Mouse (Mus musculus) small intestine, adult 2 months (tissue): Measurements from ENCODE around the gene 9630041A04Rik.

Source experiments
- CTCF ChIP-seq: fragments of 200-500 bp; IDR thresholded peaks from 2 replicates; pipeline ENCODE4 v1.5.1; 2012; ENCODE audit warnings: low read depth, mild to moderate bottlenecking, control low read depth, inconsistent platforms, low read length, moderate library complexity, mixed read lengths; ENCODE audit not compliant: insufficient replicate concordance, insufficient read length; ENCODE audit errors: extremely low read depth
- POLR2A ChIP-seq: fragments of 200-500 bp; IDR thresholded peaks from 2 replicates; pipeline ENCODE4 v1.6.1; 2012; ENCODE audit warnings: low read depth, mild to moderate bottlenecking, control low read depth, inconsistent platforms, low read length, moderate library complexity

DNA sequence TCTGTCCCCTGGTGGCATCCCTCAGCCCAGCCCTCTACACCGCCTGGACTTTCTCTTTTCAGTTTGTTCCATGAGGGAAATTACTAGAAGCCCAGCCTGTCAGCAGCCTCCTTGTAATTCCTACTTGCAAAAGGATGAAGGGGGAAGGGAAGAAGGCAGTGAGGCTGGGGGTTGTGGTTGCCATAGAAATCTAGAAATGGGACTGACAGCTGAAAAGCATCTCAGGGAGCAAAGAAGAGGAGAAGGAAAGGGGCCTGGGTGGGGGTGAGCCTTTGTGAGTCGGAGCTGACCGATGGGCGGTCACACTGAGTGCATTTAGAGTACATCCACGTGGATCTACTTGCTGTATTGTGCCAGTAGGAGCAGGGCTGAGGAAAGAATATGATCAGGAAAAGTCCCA, 47.2 kb downstream of the 9630041A04Rik start:
- TF ChIP-seq POLR2A (no peak), CTCF (no peak)
